Mouse (Mus musculus) MEL (cell line): ENCODE measurements around the gene Inpp5b.

Experiments used
- CTCF ChIP-seq, 3 experiments: IDR thresholded peaks in 2 of 3; conservative IDR thresholded peaks in 1 of 3; 2 replicates each; pipeline ENCODE4 v1.5.1; 2011 to 2012; ENCODE audit warnings: low read length in 3 of 3, low read depth in 2 of 3, mild to moderate bottlenecking in 2 of 3, improper control_type of control experiment in 1 of 3, inconsistent platforms in 1 of 3, mixed read lengths in 1 of 3, moderate library complexity in 1 of 3; ENCODE audit not compliant: control insufficient read depth in 1 of 3, insufficient read depth in 1 of 3, poor library complexity in 1 of 3, severe bottlenecking in 1 of 3
- ELF1 ChIP-seq: IDR thresholded peaks from 2 replicates; pipeline ENCODE4 v1.6.1; 2014; ENCODE audit warnings: low read depth, mild to moderate bottlenecking, inconsistent platforms, low read length, improper control_type of control experiment, moderate library complexity
- GABPA ChIP-seq: IDR thresholded peaks from 2 replicates; pipeline ENCODE4 v1.6.1; 2012; ENCODE audit warnings: low read depth, mild to moderate bottlenecking, inconsistent platforms, low read length, improper control_type of control experiment, moderate library complexity
- MAX ChIP-seq: IDR thresholded peaks from 2 replicates; pipeline ENCODE4 v1.6.1; 2011; ENCODE audit warnings: low read length, improper control_type of control experiment
- NRF1 ChIP-seq: IDR thresholded peaks from 2 replicates; pipeline ENCODE4 v1.6.1; 2014; ENCODE audit warnings: low read depth, mild to moderate bottlenecking, inconsistent platforms, low read length, improper control_type of control experiment, moderate library complexity; ENCODE audit not compliant: poor library complexity, insufficient read depth, severe bottlenecking
- ZNF384 ChIP-seq: IDR thresholded peaks from 2 replicates; pipeline ENCODE4 v1.6.1; 2012; ENCODE audit warnings: low read depth, mild to moderate bottlenecking, inconsistent platforms, low read length, improper control_type of control experiment

GRCm38 (mm10) chr4:124808511-124808910, 66.9 kb downstream of the Inpp5b start:
- TF ChIP-seq ELF1 (no peak), ZNF384 (no peak), GABPA (no peak), MAX (no peak), NRF1 (no peak), CTCF (IDR thresholded peaks at IDR 0.05 in 2 of 3, conservative IDR thresholded peaks at IDR 0.05 in 1 of 3; ENCODE audit: control insufficient read depth in 1 of 3, insufficient read depth in 1 of 3, low read depth in 2 of 3, low read length in 3 of 3, poor library complexity in 1 of 3, severe bottlenecking in 1 of 3) (no peak)
